Mouse (Mus musculus): ENCODE data around the gene Eln.

DNA sequence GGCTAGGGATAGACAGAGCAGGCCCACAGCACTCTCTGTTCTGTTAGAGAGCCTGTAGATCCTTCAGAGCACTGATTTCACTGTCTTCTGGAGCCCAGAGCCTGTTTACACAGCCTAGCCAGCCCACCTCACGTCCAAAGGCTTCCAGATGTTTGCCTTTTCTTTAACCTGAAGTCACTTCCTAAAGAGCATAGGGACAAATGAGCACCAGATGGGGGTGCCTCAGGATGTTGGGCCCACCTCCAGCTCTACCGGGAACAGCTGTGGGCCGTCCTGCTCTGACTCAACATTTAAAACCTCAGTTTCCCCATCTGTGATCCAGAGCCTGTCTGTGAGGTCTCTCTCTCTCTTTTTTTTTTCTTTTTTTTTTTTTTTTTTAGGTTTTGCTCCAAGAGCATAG lies 18.6 kb downstream of the Eln start:
- TF ChIP-seq CTCF (IDR thresholded peaks at IDR 0.05; ENCODE audit: control insufficient read depth, insufficient read depth, low read length) (no peak), POLR2A (IDR thresholded peaks at IDR 0.05; ENCODE audit: borderline replicate concordance, control insufficient read depth, low read depth, low read length) (no peak)
